In genomic region chr12:3868676-3869458, GRCm38 (mm10) we compare ENCODE assay signal across 9 mouse cellular contexts.
DNase-seq lines count a peak whose midpoint lies in the region; ATAC-seq lines count a peak whose summit lies in the region.
"Had no signal": no experiment of that assay in that cellular context is flagged by ENCODE, and none has a peak within 500 bp of the region (broad histone marks: within the 10 kb centered on the region; RNA-seq: fewer than 3 reads in every experiment).

No protein-coding gene starts in this region.

- 92% methylated on average over 7 of the region's 7 CpGs for WGBS in forebrain, embryonic 12.5 days

- no peak overlapping the region for H3K4me2 ChIP-seq in forebrain, embryonic 12.5 days
- H3K4me2 ChIP-seq: liver, embryonic 15.5 days had no signal

- H3K27ac ChIP-seq in forebrain, embryonic 12.5 days: no peak overlapping the region
- H3K27ac ChIP-seq: liver, embryonic 15.5 days had no signal

- intact Hi-C loops in heart, postnatal 25 days (cut with DNase I): no loop called here

- H3K27me3 ChIP-seq in splenic B cell, adult 2 months (ENCODE audit: control insufficient read depth, insufficient read depth, low read length, poor library complexity, severe bottlenecking): no peaks in the 10 kb centered on the region
- no peaks in the 10 kb centered on the region for H3K27me3 ChIP-seq in forebrain, embryonic 12.5 days
- H3K27me3 ChIP-seq: liver, embryonic 15.5 days had no signal

- H3K9me3 ChIP-seq in forebrain, embryonic 12.5 days: no peaks in the 10 kb centered on the region
- H3K9me3 ChIP-seq: liver, embryonic 15.5 days had no signal

- ATAC-seq in common myeloid progenitor, adult 5-6 weeks (replicated peaks; ENCODE audit: low read depth, poor library complexity, severe bottlenecking): peak; percentile 45
- no peak for ATAC-seq in megakaryocyte-erythroid progenitor cell, adult 5-6 weeks (replicated peaks; ENCODE audit: low FRiP score, low TSS enrichment, poor library complexity, severe bottlenecking)
- ATAC-seq in forebrain, embryonic 12.5 days (ENCODE audit: low FRiP score): no peak

- peaks cover 14% of the 10 kb centered on the region for H3K4me1 ChIP-seq in forebrain, embryonic 12.5 days

- no peak overlapping the region for H3K4me3 ChIP-seq in forebrain, embryonic 12.5 days (replicated peaks)
- H3K4me3 ChIP-seq: liver, embryonic 15.5 days had no signal

- no peaks in the 10 kb centered on the region for H3K36me3 ChIP-seq in splenic B cell, adult 2 months (ENCODE audit: control insufficient read depth, insufficient read depth, low read length, poor library complexity, severe bottlenecking)
- H3K36me3 ChIP-seq in forebrain, embryonic 12.5 days (replicated peaks): peaks cover 25% of the 10 kb centered on the region

- no peak overlapping the region for H3K9ac ChIP-seq in forebrain, embryonic 12.5 days
- H3K9ac ChIP-seq: liver, embryonic 15.5 days had no signal

- DNase-seq in layer of hippocampus, postnatal 10 days (ENCODE audit: low spot score in 2 of 2): peak; percentile 57 to 66
- no peak for DNase-seq in layer of hippocampus, adult 8-10 months (ENCODE audit: low spot score in 2 of 2)
- DNase-seq in adrenal gland, postnatal 14 days: peak; percentile 81
- DNase-seq in heart, postnatal 25 days (ENCODE audit: low spot score): peak; percentile 40
- DNase-seq in splenic B cell, adult 2 months (ENCODE audit: low read depth, low spot score): peak; percentile 26

Comparison
In these comparisons a context has a peak if more than half of its experiments do, and no peak if none do; other contexts are left out.
1. DNase-seq: peak in layer of hippocampus, postnatal 10 days (2 of 2), adrenal gland, postnatal 14 days (single experiment), heart, postnatal 25 days (single experiment) and splenic B cell, adult 2 months (single experiment); none in layer of hippocampus, adult 8-10 months (0 of 2).